In the genomic region with DNA sequence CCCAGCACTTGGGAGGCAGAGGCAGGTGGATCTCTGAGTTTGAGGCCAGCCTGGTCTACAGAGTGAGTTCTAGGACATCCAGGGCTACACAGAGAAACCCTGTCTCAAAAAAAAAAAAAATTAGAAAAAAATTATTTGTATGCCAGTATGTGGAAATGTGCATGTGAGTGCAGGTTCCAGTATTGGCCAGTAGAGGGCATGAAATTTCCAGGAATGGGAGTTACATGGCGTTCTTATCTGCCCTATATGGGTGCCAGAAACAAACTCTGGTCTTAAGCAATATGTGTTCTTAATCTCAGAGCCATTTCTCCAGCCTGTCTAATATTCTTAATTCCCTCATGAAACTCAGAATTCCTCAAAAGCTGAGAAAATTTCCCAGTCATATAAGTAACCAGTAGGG, we compare ENCODE assay signal across 23 mouse cellular contexts.
DNase-seq lines count a peak whose midpoint lies in the region; ATAC-seq and TF ChIP-seq lines count a peak whose summit lies in the region.
"Had no signal": no experiment of that assay in that cellular context is flagged by ENCODE, and none has a peak within 500 bp of the region (broad histone marks: within the 10 kb centered on the region; RNA-seq: fewer than 3 reads in every experiment).

No protein-coding gene starts in this region.

- no peak for ATAC-seq in intestine, postnatal 0 days
- no peak for ATAC-seq in intestine, embryonic 16.5 days
- ATAC-seq in lung, postnatal 0 days = no peak
- ATAC-seq in stomach, postnatal 0 days (ENCODE audit: low FRiP score, low TSS enrichment) = no peak
- ATAC-seq in midbrain, embryonic 13.5 days = no peak
- ATAC-seq: forebrain, embryonic 15.5 days; inflammation-experienced regulatory T-cells, adult 6 months; midbrain, embryonic 16.5 days had no signal

- H3K27me3 ChIP-seq in intestine, postnatal 0 days (replicated peaks; ENCODE audit: control insufficient read depth, insufficient read depth, low read length) = no peaks in the 10 kb centered on the region
- H3K27me3 ChIP-seq in intestine, embryonic 16.5 days (replicated peaks; ENCODE audit: control insufficient read depth, insufficient read depth, low read length) = no peaks in the 10 kb centered on the region
- H3K27me3 ChIP-seq in lung, postnatal 0 days (replicated peaks; ENCODE audit: insufficient read depth, low read length) = no peaks in the 10 kb centered on the region
- H3K27me3 ChIP-seq in MEL (ENCODE audit: control insufficient read depth in 1 of 2, insufficient read depth in 2 of 2, low read length in 2 of 2) = no peaks in the 10 kb centered on the region
- no peaks in the 10 kb centered on the region for H3K27me3 ChIP-seq in stomach, postnatal 0 days (ENCODE audit: control insufficient read depth, insufficient read depth, low read length)
- H3K27me3 ChIP-seq in midbrain, embryonic 13.5 days = no peaks in the 10 kb centered on the region
- H3K27me3 ChIP-seq: embryonic facial prominence, embryonic 13.5 days; forebrain, embryonic 15.5 days; hindbrain, embryonic 13.5 days; lung, embryonic 15.5 days had no signal

- no peaks in the 10 kb centered on the region for H3K79me2 ChIP-seq in MEL (ENCODE audit: control insufficient read depth, insufficient read depth, low read length, poor library complexity)

- peak; percentile 37; the same call in 1 of the 2 replicates for TF ChIP-seq CTCF in intestine, postnatal 0 days (IDR thresholded peaks at IDR 0.05; ENCODE audit: low read depth)
- TF ChIP-seq CTCF in lung, postnatal 0 days (IDR thresholded peaks at IDR 0.05) = peak; percentile 22
- peak; percentile 1 to 7 (median 6); a peak in 1 of 6 replicates for TF ChIP-seq CTCF in MEL (IDR thresholded peaks at IDR 0.05 in 2 of 3, conservative IDR thresholded peaks at IDR 0.05 in 1 of 3; ENCODE audit: control insufficient read depth in 1 of 3, insufficient read depth in 1 of 3, low read depth in 2 of 3, low read length in 3 of 3, poor library complexity in 1 of 3, severe bottlenecking in 1 of 3)
- TF ChIP-seq CTCF in stomach, postnatal 0 days (IDR thresholded peaks at IDR 0.05; ENCODE audit: low read depth) = peak; percentile 42

- no peak overlapping the region for H3K4me3 ChIP-seq in intestine, postnatal 0 days (ENCODE audit: low read depth, low read length)
- H3K4me3 ChIP-seq in intestine, embryonic 16.5 days (ENCODE audit: low read length) = no peak overlapping the region
- H3K4me3 ChIP-seq in lung, postnatal 0 days (ENCODE audit: low read depth, low read length) = no peak overlapping the region
- no peak overlapping the region for H3K4me3 ChIP-seq in MEL (ENCODE audit: control insufficient read depth in 1 of 2, insufficient read depth in 1 of 2, low read depth in 2 of 2, low read length in 2 of 2)
- H3K4me3 ChIP-seq in stomach, postnatal 0 days (ENCODE audit: low read depth, low read length) = no peak overlapping the region
- H3K4me3 ChIP-seq in midbrain, embryonic 13.5 days (replicated peaks) = no peak overlapping the region
- H3K4me3 ChIP-seq: embryonic facial prominence, embryonic 13.5 days; forebrain, embryonic 15.5 days; hindbrain, embryonic 13.5 days; lung, embryonic 15.5 days; megakaryocyte, embryonic 14.5 days had no signal

- H3K4me2 ChIP-seq in intestine, postnatal 0 days (replicated peaks; ENCODE audit: low read depth) = no peak overlapping the region
- H3K4me2 ChIP-seq in intestine, embryonic 16.5 days (ENCODE audit: low read depth, low read length) = no peak overlapping the region
- no peak overlapping the region for H3K4me2 ChIP-seq in lung, postnatal 0 days (replicated peaks; ENCODE audit: low read depth, low read length)
- no peak overlapping the region for H3K4me2 ChIP-seq in stomach, postnatal 0 days (replicated peaks; ENCODE audit: low read depth)
- H3K4me2 ChIP-seq in midbrain, embryonic 13.5 days (replicated peaks) = no peak overlapping the region
- H3K4me2 ChIP-seq: embryonic facial prominence, embryonic 13.5 days; forebrain, embryonic 15.5 days; heart, embryonic 11.5 days; hindbrain, embryonic 13.5 days; lung, embryonic 15.5 days had no signal

- no peak for TF ChIP-seq EP300 in lung, postnatal 0 days (IDR thresholded peaks at IDR 0.05)
- TF ChIP-seq EP300 in MEL (IDR thresholded peaks at IDR 0.05; ENCODE audit: low read depth in 1 of 2, low read length in 2 of 2) = no peak
- no peak for TF ChIP-seq EP300 in stomach, postnatal 0 days (optimal IDR thresholded peaks at IDR 0.05)

- H3K9ac ChIP-seq in intestine, postnatal 0 days (ENCODE audit: low read depth, low read length) = no peak overlapping the region
- no peak overlapping the region for H3K9ac ChIP-seq in intestine, embryonic 16.5 days (ENCODE audit: low read depth, low read length)
- no peak overlapping the region for H3K9ac ChIP-seq in lung, postnatal 0 days (replicated peaks; ENCODE audit: low read depth)
- no peak overlapping the region for H3K9ac ChIP-seq in MEL (ENCODE audit: control insufficient read depth, low read depth, low read length, poor library complexity, severe bottlenecking)
- no peak overlapping the region for H3K9ac ChIP-seq in stomach, postnatal 0 days (ENCODE audit: low read length)
- no peak overlapping the region for H3K9ac ChIP-seq in midbrain, embryonic 13.5 days (replicated peaks)
- H3K9ac ChIP-seq: embryonic facial prominence, embryonic 13.5 days; forebrain, embryonic 15.5 days; hindbrain, embryonic 13.5 days; lung, embryonic 15.5 days had no signal

- H3K27ac ChIP-seq in intestine, postnatal 0 days (ENCODE audit: low read depth, low read length) = no peak overlapping the region
- H3K27ac ChIP-seq in intestine, embryonic 16.5 days (ENCODE audit: low read length) = no peak overlapping the region
- H3K27ac ChIP-seq in lung, postnatal 0 days (ENCODE audit: low read length) = no peak overlapping the region
- no peak overlapping the region for H3K27ac ChIP-seq in MEL (ENCODE audit: control insufficient read depth, low read depth, low read length)
- H3K27ac ChIP-seq in stomach, postnatal 0 days (replicated peaks) = no peak overlapping the region
- no peak overlapping the region for H3K27ac ChIP-seq in midbrain, embryonic 13.5 days
- H3K27ac ChIP-seq: embryonic facial prominence, embryonic 13.5 days; forebrain, embryonic 15.5 days; hindbrain, embryonic 13.5 days; lung, embryonic 15.5 days had no signal

- WGBS in intestine, postnatal 0 days = 73% methylated on average over 1 of the region's 1 CpGs
- 83% methylated on average over 1 of the region's 1 CpGs for WGBS in intestine, embryonic 16.5 days
- WGBS in lung, postnatal 0 days = 79% methylated on average over 1 of the region's 1 CpGs
- 82% methylated on average over 1 of the region's 1 CpGs for WGBS in stomach, postnatal 0 days
- WGBS in midbrain, embryonic 13.5 days = 83% methylated on average over 1 of the region's 1 CpGs

- H3K9me3 ChIP-seq in intestine, postnatal 0 days (ENCODE audit: control insufficient read depth) = no peaks in the 10 kb centered on the region
- no peaks in the 10 kb centered on the region for H3K9me3 ChIP-seq in intestine, embryonic 16.5 days (ENCODE audit: control insufficient read depth, low read length)
- H3K9me3 ChIP-seq in lung, postnatal 0 days (ENCODE audit: low read length) = no peaks in the 10 kb centered on the region
- no peaks in the 10 kb centered on the region for H3K9me3 ChIP-seq in MEL (replicated peaks; ENCODE audit: insufficient read depth, low read length)
- H3K9me3 ChIP-seq in stomach, postnatal 0 days (ENCODE audit: control insufficient read depth, low read length) = no peaks in the 10 kb centered on the region
- H3K9me3 ChIP-seq in midbrain, embryonic 13.5 days = no peaks in the 10 kb centered on the region
- H3K9me3 ChIP-seq: embryonic facial prominence, embryonic 13.5 days; forebrain, embryonic 15.5 days; hindbrain, embryonic 13.5 days; lung, embryonic 15.5 days had no signal

- H3K36me3 ChIP-seq in intestine, postnatal 0 days (ENCODE audit: control insufficient read depth, insufficient read depth) = no peaks in the 10 kb centered on the region
- H3K36me3 ChIP-seq in intestine, embryonic 16.5 days (ENCODE audit: control insufficient read depth, insufficient read depth, low read length) = no peaks in the 10 kb centered on the region
- H3K36me3 ChIP-seq in lung, postnatal 0 days (ENCODE audit: insufficient read depth, low read length) = no peaks in the 10 kb centered on the region
- H3K36me3 ChIP-seq in MEL (ENCODE audit: control insufficient read depth in 1 of 2, insufficient read depth in 2 of 2, low read length in 2 of 2) = no peaks in the 10 kb centered on the region
- no peaks in the 10 kb centered on the region for H3K36me3 ChIP-seq in stomach, postnatal 0 days (ENCODE audit: control insufficient read depth, insufficient read depth, low read length)
- no peaks in the 10 kb centered on the region for H3K36me3 ChIP-seq in midbrain, embryonic 13.5 days
- H3K36me3 ChIP-seq: embryonic facial prominence, embryonic 13.5 days; forebrain, embryonic 15.5 days; hindbrain, embryonic 13.5 days; lung, embryonic 15.5 days had no signal

- peak; percentile 13 for DNase-seq in lung, postnatal 0 days (ENCODE audit: low spot score)
- no peak for DNase-seq in lung, postnatal 10 days
- DNase-seq in MEL (ENCODE audit: low read depth, low spot score) = peak; percentile 2
- no peak for DNase-seq in stomach, postnatal 0 days (ENCODE audit: low spot score)
- DNase-seq in lung, postnatal 4 days = no peak
- DNase-seq: adrenal gland, adult 2 months; cerebellum, adult 9-11 months; heart, postnatal 10 days; kidney, adult 9 months; kidney, postnatal 4 days; right cerebral cortex, postnatal 4 days; thymus, postnatal 14 days had no signal

- TF ChIP-seq RAD21 in MEL (IDR thresholded peaks at IDR 0.05; ENCODE audit: low read depth, low read length) = no peak; the same call in none of the 2 replicates

- TF ChIP-seq POLR2A in MEL (IDR thresholded peaks at IDR 0.05; ENCODE audit: control insufficient read depth in 1 of 2, insufficient read depth in 1 of 2, low read depth in 1 of 2, low read length in 2 of 2, poor library complexity in 1 of 2) = no peak

- no peaks in the 10 kb centered on the region for H3K4me1 ChIP-seq in intestine, postnatal 0 days (replicated peaks; ENCODE audit: control insufficient read depth, insufficient read depth, low read length)
- H3K4me1 ChIP-seq in intestine, embryonic 16.5 days (ENCODE audit: control insufficient read depth, insufficient read depth, low read length) = no peaks in the 10 kb centered on the region
- H3K4me1 ChIP-seq in lung, postnatal 0 days (ENCODE audit: insufficient read depth, low read depth, low read length) = no peaks in the 10 kb centered on the region
- H3K4me1 ChIP-seq in MEL (ENCODE audit: control insufficient read depth in 1 of 2, insufficient read depth in 2 of 2, low read length in 2 of 2) = no peaks in the 10 kb centered on the region
- H3K4me1 ChIP-seq in stomach, postnatal 0 days (replicated peaks; ENCODE audit: control insufficient read depth, insufficient read depth) = no peaks in the 10 kb centered on the region
- peaks cover 7% of the 10 kb centered on the region; the same call in 1 of the 2 replicates for H3K4me1 ChIP-seq in midbrain, embryonic 13.5 days (replicated peaks)
- H3K4me1 ChIP-seq: embryonic facial prominence, embryonic 13.5 days; forebrain, embryonic 15.5 days; lung, embryonic 15.5 days; megakaryocyte, embryonic 14.5 days had no signal

TF ChIP-seq in MEL, 35 proteins besides CTCF, POLR2A, EP300 and RAD21 (continues in another document):
- TF ChIP-seq USF2 (IDR thresholded peaks at IDR 0.05; ENCODE audit: borderline replicate concordance in 1 of 2, insufficient read depth in 1 of 2, low read depth in 1 of 2, low read length in 2 of 2) (no peak), NRF1 (IDR thresholded peaks at IDR 0.05; ENCODE audit: insufficient read depth, low read depth, low read length, poor library complexity, severe bottlenecking) (no peak)

Comparison
In these comparisons a context has a peak if more than half of its experiments do, and no peak if none do; other contexts are left out.
1. DNase-seq: peak in lung, postnatal 0 days (single experiment) and MEL (single experiment); none in lung, postnatal 10 days (single experiment), stomach, postnatal 0 days (single experiment) and lung, postnatal 4 days (0 of 2).
2. Peak in every context shown above with its lines, with median percentiles within 50 percentile points of each other: CTCF ChIP-seq.